Mouse (Mus musculus) bone marrow, adult 2 months (tissue): ENCODE results near the gene Tmcc1.

Source experiments
- CTCF ChIP-seq: fragments of 200-500 bp; IDR thresholded peaks from 2 replicates; pipeline ENCODE4 v1.5.1; 2011; ENCODE audit warnings: low read length, control low read depth; ENCODE audit not compliant: control insufficient read depth, insufficient read depth
- POLR2A ChIP-seq: fragments of 200-500 bp; IDR thresholded peaks from 2 replicates; pipeline ENCODE4 v1.6.1; 2011; ENCODE audit warnings: low read depth, mild to moderate bottlenecking, control low read depth, low read length, borderline replicate concordance; ENCODE audit not compliant: control insufficient read depth

- no peak for TF ChIP-seq POLR2A
- no peak for TF ChIP-seq CTCF
Measured at GRCm38 (mm10) chr6:116086036-116086435, 107.2 kb downstream of the Tmcc1 start.
